Mouse (Mus musculus) T-helper 17 cell (primary cell): ENCODE data around the gene Gm20931.
"Not testable (repeated sequence)": the region's sequence is repeated elsewhere in the genome, so short reads cannot be mapped to it uniquely, and the experiment has no call there.

Source experiments
- in situ Hi-C, 2 experiments: fragments of 300-600 bp; cut with MboI, MseI; formaldehyde crosslinking; loops; 1 replicate in 1 of 2; 2 replicates in 1 of 2; pipeline ENCODE4 v1.15.1; 2025; ENCODE audit warnings: high pct_unique_total_duplicates in 2 of 2

Gene Gm20931

GRCm38 (mm10) chrY:55213420-55213819 lies at the start of gene Gm20931:
Gm20931 (plus strand) TSS chrY:55213720.
- in situ Hi-C loops = not testable (repeated sequence)
